Mouse (Mus musculus) testis, postnatal 10 days (tissue): ENCODE measurements around the gene Ajuba.

Experiments
- DNase-seq: peaks from one replicate; pipeline ENCODE4 v3.0.0; 2021; ENCODE audit warnings: low spot score

Gene Ajuba

DNA sequence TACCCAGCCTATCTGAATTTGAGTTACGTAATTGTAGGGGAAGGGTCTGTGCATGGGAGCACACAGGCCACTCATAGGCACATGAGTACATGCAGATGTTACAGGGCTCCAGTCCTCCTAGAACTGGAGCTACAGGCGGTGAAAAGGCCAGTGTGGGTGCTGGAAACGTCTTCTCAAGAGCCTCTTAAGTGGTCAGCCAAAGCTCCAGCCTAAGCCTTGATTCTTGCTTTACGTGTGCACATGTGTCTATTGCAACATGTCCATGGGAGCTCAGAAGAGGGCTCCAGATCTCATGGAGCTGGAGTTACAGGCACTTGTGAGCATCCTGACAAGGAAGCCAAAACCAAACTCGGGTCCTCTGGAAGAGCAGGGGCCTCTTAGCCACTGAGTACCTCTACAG is 32.7 kb downstream of the Ajuba start:
- no peak for DNase-seq

DNA sequence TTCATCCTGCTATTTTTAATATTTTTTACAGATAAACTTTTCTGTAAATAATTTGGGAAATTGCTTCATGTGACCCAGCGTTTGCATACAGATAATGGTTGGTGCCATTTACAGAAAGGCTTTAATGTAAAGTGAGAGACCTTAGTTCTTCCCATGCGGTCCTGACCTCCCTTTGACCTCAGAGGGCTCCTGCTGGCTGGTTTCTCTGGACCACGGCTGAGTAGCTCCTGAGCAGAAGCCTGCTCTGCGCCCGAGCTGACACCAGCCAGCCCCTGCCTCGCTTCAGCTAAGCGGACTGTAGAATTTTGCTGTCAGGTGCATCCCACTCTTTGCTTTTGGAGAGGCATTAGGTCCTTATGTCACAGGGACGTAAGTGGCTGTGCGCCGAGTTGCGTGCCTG is 36.6 kb downstream of the Ajuba start:
- DNase-seq = no peak

DNA sequence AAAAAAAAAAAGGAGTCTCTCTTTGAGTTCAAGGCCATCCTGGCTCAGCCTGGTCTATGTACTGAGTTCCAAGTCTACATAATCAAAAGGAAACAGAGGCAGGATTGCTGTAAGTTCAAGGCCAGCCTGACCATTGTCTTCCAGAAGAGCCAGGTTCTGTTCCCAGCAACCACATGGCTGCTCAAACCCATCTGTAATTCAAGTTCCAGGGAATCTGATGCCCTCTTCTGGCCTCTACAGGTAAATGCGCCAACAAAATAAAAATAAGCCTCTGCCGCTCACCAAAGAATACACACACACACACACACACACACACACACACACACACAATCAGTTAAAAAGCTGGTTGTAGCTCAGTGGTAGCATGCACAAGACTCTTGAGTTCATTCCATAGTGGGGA is 38.8 kb downstream of the Ajuba start:
- no peak for DNase-seq

DNA sequence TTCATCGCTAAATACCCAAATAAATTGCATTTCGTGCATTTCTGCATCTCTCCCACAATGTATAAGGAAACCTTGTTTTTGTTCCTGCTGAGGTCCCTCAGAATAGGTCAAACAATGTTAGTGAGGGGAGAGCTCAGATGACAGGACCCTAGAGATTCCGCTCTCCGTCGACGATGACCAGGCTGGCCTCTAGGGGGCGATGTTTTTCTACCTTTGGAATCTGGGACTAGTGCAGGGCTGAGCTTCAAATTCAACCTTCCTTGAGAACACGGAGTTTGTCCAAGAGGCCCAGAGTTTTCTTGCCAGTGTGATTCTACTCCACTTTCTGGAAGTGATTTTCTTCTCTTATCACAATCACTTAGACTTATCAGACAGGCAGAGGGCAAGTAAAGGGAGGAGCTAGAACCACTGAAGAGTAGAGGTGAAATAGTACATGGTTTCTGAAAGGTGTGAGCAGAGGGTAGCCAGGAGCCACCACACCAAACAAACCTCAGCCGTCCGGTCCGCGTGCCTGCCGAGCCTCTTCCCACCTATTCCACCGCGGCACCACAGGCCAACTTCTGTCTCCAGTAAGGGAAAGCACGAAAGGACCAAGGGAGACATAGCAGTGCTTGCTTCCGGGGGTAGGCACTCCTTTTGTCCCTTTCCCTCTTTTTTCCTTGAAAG is 48.8 kb downstream of the Ajuba start:
- DNase-seq = peak; percentile 91

DNA sequence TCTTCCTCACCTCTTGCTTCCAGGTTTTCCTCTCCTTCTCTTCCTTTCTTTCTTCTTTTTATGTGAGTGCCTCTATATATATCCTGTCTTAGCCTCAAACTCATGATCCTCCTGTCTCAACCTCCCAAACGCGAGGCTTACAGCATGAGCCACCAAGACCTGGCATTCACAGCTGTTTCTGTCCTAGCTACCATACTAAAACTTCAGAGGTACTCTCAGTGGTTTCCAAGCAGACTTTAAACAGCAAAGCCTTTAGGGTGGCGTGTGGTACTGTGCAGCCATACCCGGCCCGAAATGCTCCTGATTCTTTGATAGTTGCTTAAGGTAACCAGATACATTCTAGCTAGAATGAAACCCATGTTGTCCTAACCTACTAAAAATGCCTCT is 49.4 kb downstream of the Ajuba start:
- DNase-seq = no peak

DNA sequence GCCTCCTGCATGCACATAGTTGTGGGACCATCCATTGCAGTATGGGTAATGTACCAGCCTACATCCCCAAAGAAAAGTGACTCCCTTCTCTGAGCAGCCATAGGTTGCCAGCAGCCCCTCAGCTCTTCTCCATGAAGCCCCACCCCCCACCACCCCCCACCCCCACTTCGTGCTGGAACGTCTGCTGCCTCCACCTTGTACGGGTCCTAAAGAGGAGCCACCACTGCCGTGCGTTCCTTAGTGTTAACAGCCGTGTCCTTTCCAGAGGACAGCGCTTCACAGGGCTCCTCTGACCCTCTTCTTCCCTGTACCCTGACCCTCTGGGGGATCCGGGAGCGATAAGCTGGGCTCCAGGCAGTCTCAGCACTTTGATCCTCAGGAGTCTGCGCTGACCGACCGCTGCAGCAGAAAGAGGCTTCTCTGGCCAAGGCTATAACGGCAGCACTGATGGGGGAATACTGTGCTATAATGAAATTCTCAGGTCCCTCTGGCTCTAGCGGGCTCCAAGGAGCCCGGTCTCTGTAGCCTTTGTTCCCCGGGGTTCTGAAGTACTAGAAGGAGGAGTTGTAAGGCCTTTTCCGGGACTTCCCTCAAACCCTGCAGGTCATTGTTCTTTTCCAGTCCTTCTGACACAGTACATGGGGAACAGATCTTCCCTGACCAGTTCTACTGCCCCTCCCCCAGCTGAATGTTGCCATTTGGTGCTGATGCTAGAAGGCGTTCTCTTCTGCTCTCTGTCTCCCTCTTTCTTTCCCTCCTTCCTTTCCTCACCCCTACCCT is 49.9 kb downstream of the Ajuba start:
- DNase-seq = peak; percentile 65

DNA sequence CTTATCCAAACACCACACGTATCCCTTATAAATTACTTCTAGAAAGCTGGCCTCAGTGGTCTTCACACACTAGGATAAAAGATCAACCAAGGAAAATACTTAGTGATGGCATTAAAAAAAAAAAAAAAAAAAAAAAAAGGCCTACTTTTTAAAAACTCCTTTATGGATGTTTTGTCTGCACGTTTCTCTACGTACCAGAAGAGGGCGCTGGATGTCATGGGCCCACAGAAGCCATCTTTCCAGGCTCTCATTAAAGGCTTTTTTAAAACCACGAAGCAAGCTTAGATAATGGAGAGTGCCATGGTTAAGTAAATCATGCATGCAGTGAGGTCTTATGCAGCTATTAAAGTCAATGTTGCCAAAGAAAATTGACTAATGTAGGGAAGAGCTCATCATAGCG is 53.8 kb downstream of the Ajuba start:
- no peak for DNase-seq
